Mouse (Mus musculus) C2C12 (cell line): Measurements from ENCODE around the gene Snrk. TPM values are rescaled to one million over a fixed set of nuclear protein-coding genes. Genes with fewer than 3 reads are reported as not detected.
"Not testable (repeated sequence)": the region's sequence is repeated elsewhere in the genome, so short reads cannot be mapped to it uniquely, and the experiment has no call there.

Source experiments
- H3K27me3 ChIP-seq: one replicate; pipeline ENCODE4 v1.6.1; 2011; ENCODE audit not compliant: control insufficient read depth, insufficient read depth, insufficient read length
- H3K36me3 ChIP-seq: one replicate; pipeline ENCODE4 v1.6.1; 2011; ENCODE audit not compliant: control insufficient read depth, insufficient read depth
- H3K4me3 ChIP-seq: one replicate; pipeline ENCODE4 v1.5.1; 2011; ENCODE audit warnings: mild to moderate bottlenecking, control low read depth; ENCODE audit not compliant: poor library complexity, insufficient read depth, severe bottlenecking
- H3K79me2 ChIP-seq: one replicate; pipeline ENCODE4 v1.6.1; 2011; ENCODE audit not compliant: control insufficient read depth, insufficient read depth
- H3K79me3 ChIP-seq: one replicate; pipeline ENCODE4 v1.6.1; 2011; ENCODE audit warnings: low read depth, control low read depth
- H3ac ChIP-seq: one replicate; pipeline ENCODE3; 2011; ENCODE audit warnings: low read depth; ENCODE audit not compliant: control insufficient read depth, insufficient read length
- CEBPB ChIP-seq: IDR thresholded peaks from one replicate; pipeline ENCODE4 v1.6.1; 2011; ENCODE audit warnings: low read depth, mild to moderate bottlenecking, control low read depth, moderate library complexity
- CTCF ChIP-seq: IDR thresholded peaks from one replicate; pipeline ENCODE4 v1.5.1; 2011; ENCODE audit not compliant: control insufficient read depth, insufficient read depth, insufficient read length
- FOSL1 ChIP-seq: IDR thresholded peaks from one replicate; pipeline ENCODE4 v1.8.0; 2011; ENCODE audit warnings: mild to moderate bottlenecking, low read length; ENCODE audit not compliant: poor library complexity, insufficient read depth, severe bottlenecking
- MAX ChIP-seq: IDR thresholded peaks from one replicate; pipeline ENCODE4 v1.6.1; 2011; ENCODE audit warnings: mild to moderate bottlenecking, control low read depth
- MYOD1 ChIP-seq: IDR thresholded peaks from one replicate; pipeline ENCODE4 v1.6.1; 2011; ENCODE audit warnings: low read depth; ENCODE audit not compliant: control insufficient read depth, insufficient read length
- MYOG ChIP-seq: IDR thresholded peaks from one replicate; pipeline ENCODE4 v1.6.1; 2011; ENCODE audit not compliant: control insufficient read depth, insufficient read length; ENCODE audit errors: extremely low read depth
- USF1 ChIP-seq: IDR thresholded peaks from one replicate; pipeline ENCODE4 v1.6.1; 2011; ENCODE audit warnings: low read depth, mild to moderate bottlenecking, control low read depth, moderate library complexity
- polyA plus RNA-seq: library from polyadenylated mRNA; unstranded; fragments of >200 nt; fragmentation: generic; extraction: Trizol; gene quantifications from one replicate; pipeline ENCODE4 v1.2.1, GENCODE M21; 2012; ENCODE audit warnings: missing spikeins

Gene Snrk
- polyA plus RNA-seq, 1 experiment: 9.8 TPM

GRCm38 (mm10) chr9:122156389-122157078, 39.5 kb downstream of the Snrk start:
- Histone ChIP-seq H3ac (no peak overlapping the region), H3K79me3 (peaks cover 1% of the 10 kb centered on the region), H3K36me3 (no peaks in the 10 kb centered on the region), H3K27me3 (no peaks in the 10 kb centered on the region), H3K79me2 (no peaks in the 10 kb centered on the region), H3K4me3 (no peak overlapping the region)
- TF ChIP-seq USF1 (no peak), CEBPB (no peak), MYOD1 (no peak), MAX (no peak), CTCF (no peak), FOSL1 (no peak), MYOG (no peak)

- TF ChIP-seq MAX: no peak
- no peak for TF ChIP-seq MYOG
- no peak for TF ChIP-seq CTCF
- no peaks in the 10 kb centered on the region for H3K79me2 ChIP-seq
- no peaks in the 10 kb centered on the region for H3K79me3 ChIP-seq
- H3K27me3 ChIP-seq: no peaks in the 10 kb centered on the region
- no peak overlapping the region for H3K4me3 ChIP-seq
- no peaks in the 10 kb centered on the region for H3K36me3 ChIP-seq
- H3ac ChIP-seq: no peak overlapping the region
Measured at GRCm38 (mm10) chr9:122157079-122157441, 40.0 kb downstream of the Snrk start.

- H3ac ChIP-seq: no peak overlapping the region
- TF ChIP-seq FOSL1: no peak
- no peaks in the 10 kb centered on the region for H3K79me3 ChIP-seq
- H3K27me3 ChIP-seq: no peaks in the 10 kb centered on the region
- H3K4me3 ChIP-seq: no peak overlapping the region
- H3K36me3 ChIP-seq: peaks cover 5% of the 10 kb centered on the region
- no peaks in the 10 kb centered on the region for H3K79me2 ChIP-seq
Measured at GRCm38 (mm10) chr9:122164535-122164934, 47.5 kb downstream of the Snrk start.

GRCm38 (mm10) chr9:122167719-122168118, 50.7 kb downstream of the Snrk start:
- H3K27me3 ChIP-seq, H3K79me3 ChIP-seq, H3K4me3 ChIP-seq, H3K79me2 ChIP-seq, H3ac ChIP-seq, H3K36me3 ChIP-seq: not testable (repeated sequence)

- TF ChIP-seq FOSL1: no peak
- TF ChIP-seq CEBPB: no peak
- TF ChIP-seq MYOD1: no peak
- no peak for TF ChIP-seq USF1
- no peak for TF ChIP-seq MYOG
- TF ChIP-seq MAX: no peak
- TF ChIP-seq CTCF: no peak
- Histone ChIP-seq H3K79me3 (no peaks in the 10 kb centered on the region), H3ac (no peak overlapping the region), H3K4me3 (no peak overlapping the region), H3K36me3 (peaks cover 5% of the 10 kb centered on the region), H3K27me3 (no peaks in the 10 kb centered on the region), H3K79me2 (no peaks in the 10 kb centered on the region)
Measured at GRCm38 (mm10) chr9:122169901-122170300, 52.8 kb downstream of the Snrk start.

- Histone ChIP-seq H3ac (no peak overlapping the region), H3K27me3 (no peaks in the 10 kb centered on the region), H3K79me2 (no peaks in the 10 kb centered on the region), H3K4me3 (no peak overlapping the region), H3K79me3 (no peaks in the 10 kb centered on the region), H3K36me3 (no peaks in the 10 kb centered on the region)
- TF ChIP-seq CEBPB: no peak
- no peak for TF ChIP-seq MYOG
- TF ChIP-seq MAX: no peak
- no peak for TF ChIP-seq CTCF
- TF ChIP-seq MYOD1: no peak
- TF ChIP-seq FOSL1: no peak
- TF ChIP-seq USF1: no peak
Measured at GRCm38 (mm10) chr9:122172612-122173186, 55.6 kb downstream of the Snrk start.
